Mouse (Mus musculus): ENCODE data around the gene Pard6b.
A peak's percentile ranks its signal among the peaks of the same experiment; 100 is the strongest.

Pard6b gene

GRCm38 (mm10) chr2:168128211-168128859 is 47.5 kb downstream of the Pard6b start:
- peak; percentile 67 to 68 for DNase-seq (ENCODE audit: low spot score in 2 of 2)

GRCm38 (mm10) chr2:168130046-168130445 is 49.2 kb downstream of the Pard6b start:
- no peak for DNase-seq (ENCODE audit: low spot score in 2 of 2)

GRCm38 (mm10) chr2:168137161-168137560 is 56.4 kb downstream of the Pard6b start:
- no peak for DNase-seq (ENCODE audit: low spot score in 2 of 2)

- DNase-seq (ENCODE audit: low spot score in 2 of 2), result no peak
Observed at GRCm38 (mm10) chr2:168143794-168144193, 63.0 kb downstream of the Pard6b start.

- no peak for DNase-seq (ENCODE audit: low spot score in 2 of 2)
Observed at GRCm38 (mm10) chr2:168145437-168145836, 64.6 kb downstream of the Pard6b start.

GRCm38 (mm10) chr2:168147722-168148432 is 67.1 kb downstream of the Pard6b start:
- no peak for DNase-seq (ENCODE audit: low spot score in 2 of 2)

- no peak for DNase-seq (ENCODE audit: low spot score in 2 of 2)
Observed at GRCm38 (mm10) chr2:168149241-168149640, 68.4 kb downstream of the Pard6b start.
